Mouse (Mus musculus) skeletal muscle tissue, postnatal 0 days (tissue): Measurements from ENCODE around the gene Lipt2. TPM values are rescaled to one million over a fixed set of nuclear protein-coding genes. Genes with fewer than 3 reads are reported as not detected.

Experiments used
- polyA plus RNA-seq: library from polyadenylated mRNA; unstranded; fragments of >200 nt; fragmentation: Nextera tagmentation; extraction: Ambion mirVana; gene quantifications from 2 replicates; pipeline ENCODE4 v1.2.1, GENCODE M21; 2015

Gene Lipt2
- polyA plus RNA-seq = 12.9 and 15.0 TPM in 2 replicates

DNA sequence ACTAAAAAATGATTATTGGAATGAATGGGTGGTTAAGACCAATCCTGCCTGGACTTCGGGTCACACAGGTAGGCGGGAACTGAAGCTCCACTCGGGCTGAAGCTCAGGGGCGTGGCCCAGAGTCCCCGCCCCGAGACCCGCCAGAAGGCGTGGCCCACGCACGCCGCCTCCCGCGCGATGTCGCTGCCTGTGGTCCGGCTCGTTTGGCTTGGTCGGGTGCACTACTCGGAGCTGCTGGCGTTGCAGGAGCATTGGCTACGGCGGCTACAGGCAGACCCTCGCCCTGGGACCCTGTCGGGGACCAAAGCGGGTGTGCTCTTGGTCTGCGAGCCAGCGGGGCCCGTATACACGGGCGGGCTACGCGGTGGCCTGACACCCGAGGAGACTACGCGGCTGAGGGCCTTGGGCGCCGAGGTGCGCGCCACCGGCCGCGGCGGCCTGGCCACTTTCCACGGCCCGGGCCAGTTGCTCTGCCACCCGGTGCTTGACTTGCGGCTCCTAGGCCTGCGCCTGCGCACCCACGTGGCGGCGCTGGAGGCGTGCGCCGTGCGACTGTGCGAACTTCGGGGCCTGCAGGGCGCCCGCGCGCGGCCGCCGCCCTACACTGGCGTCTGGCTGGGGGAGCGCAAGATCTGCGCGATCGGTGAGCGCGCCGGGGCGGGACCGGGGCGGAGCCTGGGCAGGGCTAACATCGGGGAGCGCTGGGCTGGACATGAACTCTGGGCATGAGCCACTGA is at the start of gene Lipt2:
Lipt2 (plus strand) TSS at position 173 of the 737 bp plus-strand sequence.

DNA sequence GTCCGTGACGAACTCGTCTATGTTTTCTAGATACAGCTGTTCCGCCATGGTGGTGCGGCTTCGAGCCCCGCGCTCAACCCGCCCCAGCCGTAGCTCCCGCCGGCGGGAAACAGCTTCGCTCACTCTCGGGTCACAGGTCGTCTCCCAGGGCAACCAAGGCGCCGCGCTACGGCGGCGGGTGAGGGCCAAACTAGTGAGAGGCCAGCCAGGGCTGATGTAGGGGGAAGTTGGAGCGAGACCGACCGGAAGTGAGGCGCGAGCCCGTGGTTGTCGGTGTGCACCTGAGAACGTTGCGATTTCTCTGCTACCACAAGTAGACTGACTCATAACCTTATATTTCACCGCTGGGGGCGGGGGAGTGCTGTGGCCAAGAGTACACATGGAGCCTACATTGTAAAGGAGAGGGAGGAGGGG is 37.7 kb upstream of the Lipt2 start, which contains the start of gene Pold3:
Pold3 (minus strand) TSS at position 190 of the 414 bp plus-strand sequence.

DNA sequence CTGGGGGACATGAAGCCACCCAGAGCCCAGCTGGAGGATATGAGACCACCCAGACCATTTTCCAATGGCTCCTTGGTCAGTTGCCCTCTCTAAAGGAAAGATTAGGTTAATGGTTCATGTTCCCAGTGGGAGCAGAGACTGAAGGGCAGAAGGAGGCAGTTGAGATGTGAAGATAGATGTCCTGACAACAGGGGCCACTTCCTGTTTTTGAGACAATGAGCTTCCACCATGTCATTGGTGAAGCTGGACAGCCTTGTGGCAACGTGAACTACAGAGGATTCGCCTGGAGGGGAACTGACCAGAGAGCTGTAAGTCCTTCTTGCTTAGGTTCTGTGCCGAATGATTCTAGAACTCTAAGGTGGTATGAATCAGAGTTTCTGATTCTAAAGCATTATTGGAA is 17.2 kb downstream of the Lipt2 start, which contains the start of gene Kcne3:
Kcne3 (plus strand) TSS at position 234 of the 400 bp plus-strand sequence.

Other genes starting within 250 kb of the Lipt2 start
- gene Rnf169, start 178.8 kb upstream of the Lipt2 start, polyA plus RNA-seq = 2.0 TPM in 2 replicates
- 2.3 and 2.5 TPM in 2 replicates for gene Chrdl2, start 153.1 kb upstream of the Lipt2 start, polyA plus RNA-seq
- gene Pold3, start 37.7 kb upstream of the Lipt2 start, polyA plus RNA-seq = 12.2 and 15.3 TPM in 2 replicates
- gene Kcne3, start 17.2 kb downstream of the Lipt2 start, polyA plus RNA-seq = 2.9 and 4.5 TPM in 2 replicates
- gene Pgm2l1, start 68.1 kb downstream of the Lipt2 start, polyA plus RNA-seq = 0.96 and 1.6 TPM in 2 replicates
- gene P4ha3, start 126.2 kb downstream of the Lipt2 start, polyA plus RNA-seq = 3.5 and 4.3 TPM in 2 replicates
- 4.9 and 7.2 TPM in 2 replicates for gene C2cd3, start 213.0 kb downstream of the Lipt2 start, polyA plus RNA-seq
- 30.8 and 33.3 TPM in 2 replicates for gene Ppme1, start 213.0 kb downstream of the Lipt2 start, polyA plus RNA-seq